Comparison of ENCODE assay signal across 17 mouse cellular contexts in genomic region chr5:126431748-126432147, GRCm38 (mm10).
DNase-seq lines count a peak whose midpoint lies in the region; ATAC-seq and TF ChIP-seq lines count a peak whose summit lies in the region.
"Had no signal": no experiment of that assay in that cellular context is flagged by ENCODE, and none has a peak within 500 bp of the region (broad histone marks: within the 10 kb centered on the region; RNA-seq: fewer than 3 reads in every experiment).

No protein-coding gene starts in this region.

- TF ChIP-seq CTCF in liver, postnatal 0 days (IDR thresholded peaks at IDR 0.05; ENCODE audit: low read depth), result peak; percentile 40
- TF ChIP-seq CTCF in E14TG2a.4 (conservative IDR thresholded peaks at IDR 0.05; ENCODE audit: low read length), result peak; percentile 74
- peak; percentile 26; the same call in 1 of the 2 replicates for TF ChIP-seq CTCF in brain, embryonic 14.5 days (IDR thresholded peaks at IDR 0.05; ENCODE audit: borderline replicate concordance, extremely low read depth, insufficient read depth, insufficient read length)

- H3K27me3 ChIP-seq in liver, postnatal 0 days (ENCODE audit: insufficient read depth, low read length), result no peaks in the 10 kb centered on the region
- H3K27me3 ChIP-seq in liver, embryonic 11.5 days (replicated peaks; ENCODE audit: control insufficient read depth, insufficient read depth, low read length), result no peaks in the 10 kb centered on the region
- H3K27me3 ChIP-seq in E14TG2a.4 (ENCODE audit: insufficient read depth, low read length), result no peaks in the 10 kb centered on the region
- H3K27me3 ChIP-seq: embryonic facial prominence, embryonic 13.5 days; heart, embryonic 13.5 days; limb, embryonic 13.5 days; midbrain, embryonic 13.5 days had no signal

- H3K9ac ChIP-seq in liver, postnatal 0 days (replicated peaks), result no peak overlapping the region
- no peak overlapping the region for H3K9ac ChIP-seq in liver, embryonic 11.5 days (ENCODE audit: low read depth, low read length)
- H3K9ac ChIP-seq: embryonic facial prominence, embryonic 13.5 days; heart, embryonic 13.5 days; limb, embryonic 13.5 days; midbrain, embryonic 13.5 days had no signal

- H3K27ac ChIP-seq in liver, postnatal 0 days (ENCODE audit: low read depth), result no peak overlapping the region
- no peak overlapping the region for H3K27ac ChIP-seq in liver, embryonic 11.5 days (ENCODE audit: low read depth, low read length)
- H3K27ac ChIP-seq: embryonic facial prominence, embryonic 13.5 days; heart, embryonic 13.5 days; limb, embryonic 13.5 days; midbrain, embryonic 13.5 days had no signal

- intact Hi-C loops in heart, postnatal 25 days (cut with DNase I), result no loop called here

- TF ChIP-seq POLR2A in brain, embryonic 14.5 days (IDR thresholded peaks at IDR 0.05; ENCODE audit: borderline replicate concordance, extremely low read depth, insufficient read depth, insufficient read length, poor library complexity, severe bottlenecking), result no peak

- peak; percentile 12 for DNase-seq in embryo, embryonic 10.5 days (ENCODE audit: low spot score)
- DNase-seq in embryo, embryonic 9.5 days (ENCODE audit: extremely low spot score), result no peak
- DNase-seq in liver, postnatal 0 days, result no peak
- DNase-seq in liver, embryonic 11.5 days (ENCODE audit: low spot score), result no peak
- DNase-seq in brain, embryonic 14.5 days (ENCODE audit: low read depth), result no peak
- no peak for DNase-seq in heart, postnatal 25 days (ENCODE audit: low spot score)
- DNase-seq in ovary, postnatal 14 days (ENCODE audit: low spot score), result no peak
- DNase-seq: B cell, adult 2 months; kidney, adult 18-20 months; lung, postnatal 4 days; thymus, postnatal 14 days had no signal

- H3K4me2 ChIP-seq in liver, postnatal 0 days (ENCODE audit: low read depth, low read length), result no peak overlapping the region
- H3K4me2 ChIP-seq in liver, embryonic 11.5 days, result no peak overlapping the region
- H3K4me2 ChIP-seq: embryonic facial prominence, embryonic 13.5 days; heart, embryonic 13.5 days; limb, embryonic 13.5 days; midbrain, embryonic 13.5 days had no signal

- WGBS in liver, postnatal 0 days (ENCODE audit: insufficient replicate concordance), result 76% methylated on average over 1 of the region's 1 CpGs
- WGBS in liver, embryonic 11.5 days, result 92% methylated on average over 1 of the region's 1 CpGs

- no peaks in the 10 kb centered on the region; the same call in 1 of the 2 replicates for H3K9me3 ChIP-seq in liver, postnatal 0 days (ENCODE audit: low read length)
- H3K9me3 ChIP-seq in liver, embryonic 11.5 days (ENCODE audit: control insufficient read depth, low read length), result no peaks in the 10 kb centered on the region
- H3K9me3 ChIP-seq in E14TG2a.4 (ENCODE audit: low read length), result no peaks in the 10 kb centered on the region
- H3K9me3 ChIP-seq: embryonic facial prominence, embryonic 13.5 days; limb, embryonic 13.5 days; midbrain, embryonic 13.5 days had no signal

- no peak for TF ChIP-seq EP300 in liver, postnatal 0 days (IDR thresholded peaks at IDR 0.05; ENCODE audit: low read depth)

- H3K4me3 ChIP-seq in liver, postnatal 0 days (ENCODE audit: low read depth, low read length), result no peak overlapping the region
- H3K4me3 ChIP-seq in liver, embryonic 11.5 days (ENCODE audit: low read depth, low read length), result no peak overlapping the region
- H3K4me3 ChIP-seq in E14TG2a.4 (replicated peaks; ENCODE audit: low read length), result no peak overlapping the region
- H3K4me3 ChIP-seq: embryonic facial prominence, embryonic 13.5 days; heart, embryonic 13.5 days; limb, embryonic 13.5 days; midbrain, embryonic 13.5 days had no signal

- H3K4me1 ChIP-seq in liver, postnatal 0 days (ENCODE audit: insufficient read depth), result no peaks in the 10 kb centered on the region
- no peaks in the 10 kb centered on the region for H3K4me1 ChIP-seq in liver, embryonic 11.5 days (replicated peaks; ENCODE audit: control insufficient read depth, insufficient read depth, low read length)
- H3K4me1 ChIP-seq in E14TG2a.4 (replicated peaks; ENCODE audit: low read depth, low read length), result no peaks in the 10 kb centered on the region
- H3K4me1 ChIP-seq: embryonic facial prominence, embryonic 13.5 days; heart, embryonic 13.5 days; limb, embryonic 13.5 days; midbrain, embryonic 13.5 days had no signal

- H3K36me3 ChIP-seq in liver, postnatal 0 days (replicated peaks; ENCODE audit: insufficient read depth, low read length), result no peaks in the 10 kb centered on the region
- H3K36me3 ChIP-seq in liver, embryonic 11.5 days (ENCODE audit: control insufficient read depth, insufficient read depth, low read length), result no peaks in the 10 kb centered on the region
- H3K36me3 ChIP-seq in E14TG2a.4 (ENCODE audit: insufficient read depth, low read length), result no peaks in the 10 kb centered on the region
- H3K36me3 ChIP-seq: embryonic facial prominence, embryonic 13.5 days; G1E; heart, embryonic 13.5 days; limb, embryonic 13.5 days; midbrain, embryonic 13.5 days had no signal

- ATAC-seq in liver, postnatal 0 days, result no peak
- ATAC-seq in liver, embryonic 11.5 days (replicated peaks; ENCODE audit: low FRiP score), result no peak
- ATAC-seq: midbrain, embryonic 13.5 days had no signal
